Mouse (Mus musculus): ENCODE measurements around the gene Ifi214. TPM values are rescaled to one million over a fixed set of nuclear protein-coding genes. Genes with fewer than 3 reads are reported as not detected.
"Not testable (repeated sequence)": the region's sequence is repeated elsewhere in the genome, so short reads cannot be mapped to it uniquely, and the experiment has no call there.

Gene Ifi214
- not detected for total RNA-seq (2021)
- long read RNA-seq, experiment 1: 0 reads
- long read RNA-seq, experiment 2: 0 reads

DNA sequence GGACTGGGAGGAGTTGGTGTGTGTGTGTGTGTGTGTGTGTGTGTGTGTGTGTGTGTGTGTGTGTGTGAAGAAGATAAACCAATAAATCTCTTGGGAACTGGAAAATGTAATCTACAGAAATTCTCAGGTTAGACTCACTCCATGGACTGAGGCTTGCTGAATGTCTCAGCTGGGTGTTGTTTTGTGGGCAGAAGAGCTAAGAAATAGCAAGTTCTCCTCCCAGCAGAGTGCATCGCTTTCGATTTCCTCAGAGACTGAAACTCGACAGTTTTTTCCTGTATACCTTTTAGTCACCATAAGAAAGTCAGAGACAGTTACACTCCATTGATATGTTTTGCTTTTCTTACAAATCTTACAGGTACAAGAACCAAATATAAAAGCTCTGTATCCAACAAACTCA, at the start of gene Ifi214:
Gene Ifi214 (minus strand): TSS at position 167 of the 400 bp plus-strand sequence.
- DNase-seq (ENCODE audit: low spot score): not testable (repeated sequence)

DNA sequence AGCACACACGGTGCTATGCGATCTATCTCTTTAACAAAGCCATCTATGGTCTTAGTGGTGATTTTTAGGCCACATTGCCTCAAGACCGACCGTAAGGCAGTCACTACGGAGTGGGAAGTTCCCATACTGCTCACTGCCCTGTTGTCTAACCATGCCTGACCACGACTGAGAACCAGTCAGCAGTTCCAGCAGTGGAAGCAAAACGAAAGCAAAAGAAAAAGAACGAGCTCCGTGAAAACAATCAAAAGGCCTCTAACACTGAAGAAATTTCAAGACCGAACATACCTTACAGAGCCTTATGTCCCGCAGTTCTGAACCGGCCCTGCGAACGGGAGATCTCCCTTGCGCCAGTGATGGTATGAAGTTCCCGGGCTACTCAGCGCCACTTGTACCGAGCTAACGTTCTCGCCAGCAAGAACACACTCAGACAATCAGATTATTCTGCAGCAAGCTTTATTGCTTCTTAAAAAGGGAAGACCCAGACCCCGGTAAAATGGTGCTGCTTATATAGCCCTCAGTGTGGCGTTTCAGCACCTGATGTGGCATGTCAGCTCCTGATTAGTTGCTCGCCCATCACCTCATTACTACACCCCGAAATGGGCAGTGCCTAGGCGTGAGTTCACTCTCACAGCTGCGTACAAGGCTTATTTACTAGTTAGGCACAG, 44.3 kb upstream of the Ifi214 start:
- DNase-seq (ENCODE audit: low spot score): no peak

DNA sequence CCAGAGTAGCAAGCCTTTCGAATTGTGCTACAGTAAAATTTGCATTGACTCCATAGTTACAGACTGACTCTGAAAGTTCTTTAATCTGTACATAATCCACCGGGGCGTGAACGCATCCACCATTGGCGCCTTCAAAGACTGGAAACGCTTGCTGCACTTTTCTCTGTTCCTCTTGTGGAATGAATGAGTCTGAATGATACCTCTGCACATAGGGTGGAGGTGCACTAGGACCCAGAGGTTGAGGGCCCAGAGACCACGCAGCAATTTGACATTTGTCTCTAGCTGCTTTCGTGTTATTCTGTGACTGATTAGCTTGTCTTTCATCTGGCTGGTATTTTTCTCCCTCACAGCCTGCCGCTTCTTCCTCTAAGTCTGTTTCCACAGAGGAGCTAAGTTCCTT, 43.3 kb upstream of the Ifi214 start:
- no peak for DNase-seq (ENCODE audit: low spot score)

DNA sequence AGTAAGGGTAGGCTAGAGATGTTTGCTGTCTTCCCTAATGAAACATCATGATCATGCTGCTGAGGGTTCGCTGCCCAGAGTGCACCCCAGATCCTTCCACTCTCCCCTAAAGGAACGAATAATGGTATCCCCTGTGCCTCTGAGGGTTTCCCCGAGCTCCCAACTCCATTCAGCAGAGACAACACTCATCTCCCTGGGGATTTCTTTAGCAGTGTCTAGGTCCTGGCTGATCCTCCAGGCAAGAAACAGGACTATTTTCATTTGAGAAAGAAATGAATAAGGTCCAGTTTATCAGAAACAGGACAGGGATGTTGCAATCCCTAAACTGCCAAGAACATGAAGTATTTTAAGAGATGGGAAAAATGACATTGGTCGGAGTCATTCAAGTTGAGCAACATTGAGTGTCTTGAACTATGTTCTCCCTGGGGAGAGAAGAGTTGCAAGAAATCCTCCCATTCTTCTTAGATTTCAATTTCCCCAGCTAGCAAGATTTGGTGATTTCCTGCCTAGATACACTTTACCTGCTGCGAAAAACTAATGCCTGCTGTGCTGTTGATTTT, 14.8 kb upstream of the Ifi214 start:
- DNase-seq (ENCODE audit: low spot score): peak; percentile 32

DNA sequence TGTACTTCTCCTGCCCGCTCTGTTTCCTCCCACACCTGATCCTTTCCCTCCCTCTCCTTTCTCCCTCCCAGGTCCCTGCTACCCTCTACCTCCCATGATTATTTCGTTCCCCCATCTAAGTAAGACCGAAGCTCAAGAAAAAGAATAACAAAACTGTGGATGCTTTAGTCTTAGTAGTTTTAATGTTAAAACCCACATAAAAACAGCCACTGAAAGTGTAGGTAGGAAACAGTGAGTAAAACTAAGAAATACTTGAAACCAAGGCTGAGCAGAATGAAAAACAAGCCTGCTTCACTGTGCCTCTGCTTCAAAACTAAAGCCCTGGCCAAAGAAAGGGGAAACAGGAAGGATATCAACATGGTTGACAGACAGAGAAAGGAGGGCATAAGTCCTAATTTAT, 13.0 kb upstream of the Ifi214 start:
- not testable (repeated sequence) for DNase-seq (ENCODE audit: low spot score)

DNA sequence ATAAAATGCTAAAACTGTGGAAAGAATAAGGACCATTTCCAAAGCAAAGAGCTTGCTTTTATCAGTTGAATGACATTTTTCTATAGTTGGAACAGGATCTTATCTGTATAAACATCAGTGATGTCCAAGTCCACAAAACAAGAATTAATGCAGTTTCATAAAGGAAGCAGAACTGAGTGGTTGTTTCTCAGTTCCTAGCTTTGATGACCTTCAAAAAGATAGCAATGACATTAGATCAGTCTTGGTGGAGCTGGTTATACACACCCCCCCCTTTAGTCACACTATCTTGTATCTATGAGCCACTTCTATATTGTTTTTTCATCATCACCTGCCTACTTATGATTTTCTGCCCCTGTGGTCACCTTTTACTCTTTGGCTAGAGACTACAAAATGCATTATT, 14.3 kb downstream of the Ifi214 start:
- DNase-seq (ENCODE audit: low spot score): no peak

DNA sequence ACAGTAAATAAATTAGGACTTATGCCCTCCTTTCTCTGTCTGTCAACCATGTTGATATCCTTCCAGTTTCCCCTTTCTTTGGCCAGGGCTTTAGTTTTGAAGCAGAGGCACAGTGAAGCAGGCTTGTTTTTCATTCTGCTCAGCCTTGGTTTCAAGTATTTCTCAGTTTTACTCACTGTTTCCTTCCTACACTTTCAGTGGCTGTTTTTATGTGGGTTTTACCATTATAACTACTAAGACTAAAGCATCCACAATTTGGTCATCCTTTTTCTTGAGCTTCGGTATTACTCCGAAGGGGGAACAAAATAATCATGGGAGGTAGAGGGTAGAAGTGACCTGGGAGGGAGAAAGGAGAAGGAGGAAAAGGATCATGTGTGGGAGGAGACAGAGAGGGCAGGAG, 25.2 kb downstream of the Ifi214 start:
- DNase-seq (ENCODE audit: low spot score): not testable (repeated sequence)

DNA sequence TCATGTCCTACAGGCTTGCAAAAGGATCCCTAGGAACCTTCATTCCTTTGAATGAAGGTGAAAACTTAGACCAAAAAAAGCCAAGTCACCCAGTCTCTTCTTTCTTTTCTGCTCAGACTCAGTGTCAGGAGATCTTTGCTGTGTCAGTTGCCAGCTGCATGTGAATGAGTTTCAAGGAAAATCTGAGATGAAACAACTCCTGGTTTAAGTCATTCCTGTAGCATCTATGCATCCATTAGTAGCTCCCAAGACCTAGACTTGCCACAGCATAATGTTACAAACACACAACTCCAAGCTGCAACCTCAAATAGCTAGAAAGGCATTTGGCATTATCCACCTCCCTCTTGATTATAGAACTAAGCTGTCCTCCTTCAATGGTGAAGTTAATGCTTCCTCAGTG, 44.3 kb downstream of the Ifi214 start:
- DNase-seq (ENCODE audit: low spot score): not testable (repeated sequence)

DNA sequence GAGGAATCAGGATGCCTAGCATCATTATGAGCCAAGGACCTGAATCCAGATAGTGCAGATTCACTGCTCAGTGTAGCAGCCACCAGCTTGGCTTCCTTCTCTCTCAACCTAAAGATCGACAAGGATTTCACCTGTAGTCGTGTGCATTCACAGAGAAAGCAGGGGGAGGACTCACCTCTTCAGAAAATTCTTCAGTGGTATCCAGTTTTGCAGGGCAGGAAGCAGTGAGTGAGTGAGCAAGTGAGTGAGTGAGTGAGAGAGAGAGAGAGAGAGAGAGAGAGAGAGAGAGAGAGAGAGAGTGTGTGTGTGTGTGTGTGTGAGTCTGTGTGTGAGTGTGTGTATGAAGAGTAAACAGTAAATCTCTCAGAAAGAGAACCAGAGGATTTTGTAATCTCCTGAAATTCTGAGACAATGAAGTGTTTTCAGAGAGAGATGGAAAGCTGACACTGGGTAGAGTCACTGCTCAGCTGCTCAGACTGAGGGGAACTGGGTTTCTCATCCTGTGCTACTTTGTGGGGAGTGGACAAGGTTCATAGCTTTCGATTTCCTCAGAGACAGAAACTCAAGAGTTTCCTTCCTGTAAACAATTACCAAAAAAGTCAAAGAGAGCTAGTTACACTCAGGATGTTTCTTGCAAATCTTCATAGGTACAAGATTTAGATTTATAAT, 44.8 kb downstream of the Ifi214 start, which contains the start of gene Ifi206:
Gene Ifi206 (minus strand): TSS at position 230 of the 669 bp plus-strand sequence.
- DNase-seq (ENCODE audit: low spot score): not testable (repeated sequence)

DNA sequence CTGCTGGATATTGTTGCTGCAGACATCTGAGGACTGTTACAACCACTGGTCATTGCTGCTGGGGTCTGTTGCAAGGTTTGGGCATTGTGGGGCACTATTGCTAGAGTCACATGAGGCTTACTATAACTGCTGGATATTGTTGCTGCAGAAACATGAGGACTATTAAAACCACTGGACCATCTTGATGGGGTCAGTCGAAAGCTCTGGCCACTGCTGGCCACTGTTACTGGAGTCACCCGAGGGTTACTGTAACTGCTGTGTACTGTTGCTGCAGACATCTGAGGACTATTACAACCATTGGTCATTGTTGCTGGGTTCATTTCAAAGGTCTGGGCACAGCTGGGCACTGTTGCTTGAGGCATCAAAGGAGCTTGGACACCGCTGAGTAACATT, 54.6 kb downstream of the Ifi214 start:
- DNase-seq (ENCODE audit: low spot score): not testable (repeated sequence)

DNA sequence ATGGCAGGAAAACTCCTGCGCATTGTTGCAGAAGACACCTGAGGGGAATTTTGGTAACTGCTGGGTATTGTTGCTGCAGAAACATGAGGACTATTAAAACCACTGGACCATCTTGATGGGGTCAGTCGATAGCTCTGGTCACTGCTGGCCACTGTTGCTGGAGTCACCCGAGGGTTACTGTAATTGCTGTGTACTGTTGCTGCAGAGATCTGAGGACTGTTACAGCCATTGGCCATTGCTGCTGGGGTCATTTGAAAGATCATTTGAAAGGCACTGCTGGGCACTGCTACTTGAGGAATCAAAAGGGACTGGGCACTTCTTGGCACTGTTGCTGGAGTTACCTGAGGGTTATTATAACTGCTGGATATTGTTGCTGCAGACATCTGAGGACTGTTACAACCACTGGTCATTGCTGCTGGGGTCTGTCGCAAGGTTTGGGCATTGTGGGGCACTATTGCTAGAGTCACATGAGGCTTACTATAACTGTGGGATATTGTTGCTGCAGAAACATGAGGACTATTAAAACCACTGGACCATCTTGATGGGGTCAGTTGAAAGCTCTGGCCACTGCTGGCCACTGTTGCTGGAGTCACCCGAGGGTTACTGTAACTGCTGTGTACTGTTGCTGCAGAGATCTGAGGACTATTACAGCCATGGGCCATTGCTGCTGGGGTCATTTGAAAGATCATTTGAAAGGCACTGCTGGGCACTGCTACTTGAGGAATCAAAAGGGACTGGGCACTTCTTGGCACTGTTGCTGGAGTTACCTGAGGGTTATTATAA, 55.2 kb downstream of the Ifi214 start:
- not testable (repeated sequence) for DNase-seq (ENCODE audit: low spot score)

Small RNA genes lying within 50 kb of the gene (microRNA-seq; reads per million reads assigned to microRNA genes)
- not detected for gene Gm44481

Other genes starting within 250 kb of the Ifi214 start
- 1 to 10 TPM; 2.9 to 3.0 TPM for gene Ackr1, start 202.2 kb downstream of the Ifi214 start, total RNA-seq (2021)
- gene Aim2, start 185.1 kb downstream of the Ifi214 start, total RNA-seq (2021): under 1 TPM; 0.30 to 0.38 TPM
- gene Cadm3, start 168.3 kb downstream of the Ifi214 start, total RNA-seq (2021): 1 to 10 TPM; 7.4 to 7.7 TPM
- gene Ifi206, start 44.9 kb downstream of the Ifi214 start, total RNA-seq (2021): not detected
- gene Ifi213, start 63.3 kb upstream of the Ifi214 start, total RNA-seq (2021): not detected
- not detected for gene Ifi209, start 95.0 kb upstream of the Ifi214 start, total RNA-seq (2021)
- under 1 TPM; 0.11 to 0.28 TPM for gene Ifi208, start 137.7 kb upstream of the Ifi214 start, total RNA-seq (2021)
- 1 to 10 TPM; 3.7 to 6.6 TPM for gene Ifi207, start 205.8 kb upstream of the Ifi214 start, total RNA-seq (2021)
- 1 to 10 TPM; 3.1 to 4.5 TPM for gene Ifi204, start 231.0 kb upstream of the Ifi214 start, total RNA-seq (2021)

Measured in gastrocnemius, adult 18-20 months (tissue).